Mouse (Mus musculus): ENCODE data around the gene Vgll3. TPM values are rescaled to one million over a fixed set of nuclear protein-coding genes. Genes with fewer than 3 reads are reported as not detected.

Vgll3 gene
- polyA plus RNA-seq (2015; fragmentation: Nextera tagmentation; extraction: Ambion mirVana) = 26.4 and 27.0 TPM in 2 replicates

DNA sequence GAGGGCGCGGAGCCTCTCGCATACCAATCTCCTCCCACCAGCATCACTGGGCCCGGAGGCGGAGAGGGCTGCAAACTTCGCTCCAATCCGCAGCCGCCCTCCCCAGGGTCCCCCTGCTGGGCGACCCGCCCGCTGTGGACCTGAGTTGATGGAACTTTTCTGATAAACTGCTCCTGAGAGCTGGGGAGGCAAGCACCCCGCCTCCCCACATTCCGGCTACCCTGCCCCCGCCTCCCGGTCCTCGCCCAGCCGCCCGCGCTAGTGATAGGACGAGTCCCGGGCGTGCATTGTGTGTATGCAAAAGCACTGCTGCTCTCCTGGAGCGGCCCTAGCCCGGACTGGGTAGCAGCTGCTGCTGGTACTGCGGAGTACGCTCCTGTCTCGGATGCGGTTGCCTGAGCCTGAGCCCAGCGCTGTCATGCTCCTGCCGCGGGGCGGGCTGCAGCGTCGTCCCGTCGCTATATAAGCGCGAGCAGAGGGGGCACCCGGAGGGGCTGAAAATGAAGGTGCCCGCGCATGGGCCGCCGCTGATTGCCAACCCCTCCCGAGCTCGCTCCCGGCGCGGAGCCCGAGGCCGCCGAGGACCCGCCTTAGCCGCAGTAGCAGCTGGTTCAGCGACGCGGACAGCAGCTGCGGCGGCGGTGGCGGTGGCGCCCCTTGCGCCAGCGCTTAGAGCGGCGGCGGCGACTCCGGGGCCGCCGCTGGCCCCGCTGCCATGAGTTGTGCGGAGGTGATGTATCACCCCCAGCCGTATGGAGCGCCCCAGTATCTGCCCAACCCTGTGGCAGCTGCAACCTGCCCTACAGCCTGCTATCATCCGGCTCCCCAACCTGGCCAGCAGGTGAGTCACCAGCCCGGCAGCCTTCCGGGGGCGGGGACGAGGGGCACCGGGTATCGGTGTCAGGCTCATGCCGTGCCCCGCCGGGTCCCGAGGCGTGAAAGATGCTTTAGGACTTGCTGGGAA is at the start of gene Vgll3:
Gene Vgll3, plus strand, starts transcription at position 340 of the 964 bp plus-strand sequence.
- peak; percentile 91 for ATAC-seq (ENCODE audit: insufficient number of reproducible peaks, low FRiP score, low TSS enrichment, low read depth)
- WGBS = under 1% methylated on average over 82 of the region's 86 CpGs

DNA sequence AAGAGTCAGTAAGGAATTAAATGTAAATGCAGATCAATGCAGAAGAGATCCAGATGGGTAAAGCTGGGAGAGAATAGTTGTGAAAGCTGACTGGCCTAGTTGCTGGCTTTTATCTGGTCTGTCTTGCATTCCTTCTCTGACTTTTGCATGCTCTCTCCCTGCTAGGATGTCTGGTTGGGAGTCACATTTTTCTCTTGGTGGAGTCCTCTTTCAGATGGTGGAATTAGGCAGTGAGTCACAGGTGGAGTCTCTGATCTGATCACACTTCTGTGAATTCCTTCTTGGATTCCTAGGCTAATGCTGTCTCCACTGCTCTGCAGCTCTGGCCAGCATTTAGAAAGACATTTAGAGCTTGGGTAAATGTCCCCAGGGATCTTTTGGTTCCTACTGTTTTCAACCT is 49.1 kb upstream of the Vgll3 start:
- no peak overlapping the region for H3K4me2 ChIP-seq
- H3K9ac ChIP-seq = no peak overlapping the region
- H3K4me3 ChIP-seq = no peak overlapping the region
- H3K36me3 ChIP-seq = no peaks in the 10 kb centered on the region
- ATAC-seq (ENCODE audit: insufficient number of reproducible peaks, low FRiP score, low TSS enrichment, low read depth) = no peak
- no peaks in the 10 kb centered on the region for H3K4me1 ChIP-seq
- H3K27ac ChIP-seq = no peak overlapping the region
- no peaks in the 10 kb centered on the region for H3K9me3 ChIP-seq
- H3K27me3 ChIP-seq = no peaks in the 10 kb centered on the region

More for the DNA sequence above, at the start of gene Vgll3:
- H3K4me2 ChIP-seq = peak within 1 kb of the TSS; percentile 91
- H3K36me3 ChIP-seq = no peaks in the 10 kb centered on the region
- peak within 1 kb of the TSS; percentile 65 for H3K9ac ChIP-seq
- peak within 1 kb of the TSS; percentile 89 for H3K27ac ChIP-seq
- H3K4me1 ChIP-seq = peaks cover 3% of the 10 kb centered on the region; the same call in 1 of the 2 replicates
- no peaks in the 10 kb centered on the region for H3K27me3 ChIP-seq
- H3K4me3 ChIP-seq = peak within 1 kb of the TSS; percentile 76
- H3K9me3 ChIP-seq = no peaks in the 10 kb centered on the region

DNA sequence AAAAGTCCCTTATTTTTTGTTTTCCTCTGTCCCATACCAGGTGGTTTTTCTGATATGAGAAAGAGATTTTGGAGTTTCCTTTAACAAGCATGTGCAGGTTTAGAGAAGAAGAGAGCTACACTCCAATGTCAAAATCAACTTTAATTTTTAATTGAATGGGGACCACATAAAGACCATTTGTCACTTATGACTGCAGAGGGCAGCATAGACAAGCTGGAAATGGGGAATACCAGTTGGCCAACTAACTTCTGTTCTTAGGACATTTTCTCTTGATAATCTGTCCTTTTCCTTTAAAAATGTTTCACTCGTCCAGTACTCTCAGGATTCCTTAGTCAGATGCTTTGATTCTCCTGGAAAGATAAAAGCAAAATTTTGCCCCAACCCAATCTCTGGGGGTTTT is 29.1 kb upstream of the Vgll3 start:
- Histone ChIP-seq H3K4me1 (no peaks in the 10 kb centered on the region), H3K4me2 (no peak overlapping the region), H3K36me3 (no peaks in the 10 kb centered on the region), H3K4me3 (no peak overlapping the region), H3K9me3 (no peaks in the 10 kb centered on the region), H3K27ac (no peak overlapping the region), H3K9ac (no peak overlapping the region), H3K27me3 (no peaks in the 10 kb centered on the region)
- no peak for ATAC-seq (ENCODE audit: insufficient number of reproducible peaks, low FRiP score, low TSS enrichment, low read depth)
- 33% methylated on average over 1 of the region's 1 CpGs for WGBS

DNA sequence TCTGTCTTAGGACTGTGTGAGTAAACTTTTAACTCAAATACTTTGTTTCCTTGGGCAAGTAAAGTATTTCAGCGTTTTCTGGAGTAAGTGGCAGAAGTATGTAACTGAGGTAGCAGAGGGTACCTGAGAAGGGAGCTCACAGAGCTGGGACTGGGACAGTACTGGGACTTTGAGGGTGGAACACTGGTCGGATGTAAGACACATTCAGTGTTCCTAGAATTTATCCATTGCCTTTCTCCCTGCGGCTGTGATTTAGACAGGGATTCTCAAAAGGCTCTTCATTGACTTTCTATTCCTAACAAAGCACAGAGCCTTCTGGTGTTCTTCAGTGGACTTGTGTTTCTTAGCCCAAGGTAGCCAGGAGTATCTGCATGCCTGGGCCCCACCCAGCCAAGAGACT is 1.0 kb downstream of the Vgll3 start:
- peak overlapping the region; percentile 65; the same call in 1 of the 2 replicates for H3K9ac ChIP-seq
- H3K27me3 ChIP-seq = no peaks in the 10 kb centered on the region
- peaks cover 3% of the 10 kb centered on the region; the same call in 1 of the 2 replicates for H3K4me1 ChIP-seq
- no peaks in the 10 kb centered on the region for H3K36me3 ChIP-seq
- H3K4me2 ChIP-seq = peak overlapping the region; percentile 91
- no peaks in the 10 kb centered on the region for H3K9me3 ChIP-seq
- WGBS = 16% methylated on average over 3 of the region's 3 CpGs
- H3K27ac ChIP-seq = peak overlapping the region; percentile 89
- ATAC-seq (ENCODE audit: insufficient number of reproducible peaks, low FRiP score, low TSS enrichment, low read depth) = no peak
- peak overlapping the region; percentile 76 for H3K4me3 ChIP-seq

DNA sequence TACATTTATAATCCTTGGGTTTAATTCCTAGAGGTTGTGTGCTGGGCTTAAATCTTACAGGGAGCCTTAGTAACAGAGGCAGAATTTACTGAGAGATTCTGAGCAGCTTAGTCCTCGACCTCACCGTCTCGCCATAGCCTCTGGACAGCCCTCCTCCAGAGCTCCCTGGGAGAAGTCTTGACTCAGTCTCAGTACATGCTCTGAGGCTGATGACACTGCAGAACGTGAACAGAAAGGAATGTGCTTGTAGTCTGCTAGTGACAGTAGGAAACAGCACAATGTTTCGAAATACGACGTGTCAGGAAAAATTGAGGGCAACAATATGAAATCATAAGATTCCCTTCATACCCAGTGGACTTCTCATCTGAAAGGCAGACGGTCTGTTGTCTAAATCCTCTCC is 3.7 kb downstream of the Vgll3 start:
- no peaks in the 10 kb centered on the region for H3K36me3 ChIP-seq
- H3K27me3 ChIP-seq = no peaks in the 10 kb centered on the region
- H3K4me2 ChIP-seq = no peak overlapping the region
- no peak overlapping the region for H3K9ac ChIP-seq
- H3K9me3 ChIP-seq = no peaks in the 10 kb centered on the region
- no peak for ATAC-seq (ENCODE audit: insufficient number of reproducible peaks, low FRiP score, low TSS enrichment, low read depth)
- H3K27ac ChIP-seq = no peak overlapping the region
- no peak overlapping the region for H3K4me3 ChIP-seq
- 54% methylated on average over 8 of the region's 8 CpGs for WGBS
- H3K4me1 ChIP-seq = peaks cover 3% of the 10 kb centered on the region; the same call in 1 of the 2 replicates

DNA sequence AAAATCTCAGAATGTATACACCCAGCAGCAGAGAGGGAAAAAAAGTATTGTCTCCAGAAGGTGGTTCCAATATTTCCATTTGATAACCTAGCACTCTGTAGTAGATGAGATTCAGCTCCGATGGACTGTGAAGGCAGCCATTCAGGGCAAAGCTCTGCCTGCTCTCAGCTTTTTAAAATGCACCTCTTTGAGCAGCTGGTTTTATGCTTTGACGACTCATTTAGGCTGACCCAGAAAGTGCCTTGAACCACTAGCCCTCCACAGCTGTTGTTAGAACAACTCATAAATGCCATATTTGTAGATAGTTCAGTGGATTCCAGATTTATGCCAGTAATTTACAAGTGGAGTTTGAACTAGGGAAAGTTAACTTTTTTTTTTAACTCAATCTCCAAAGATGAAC is 5.7 kb downstream of the Vgll3 start:
- no peaks in the 10 kb centered on the region; the same call in 1 of the 2 replicates for H3K4me1 ChIP-seq
- ATAC-seq (ENCODE audit: insufficient number of reproducible peaks, low FRiP score, low TSS enrichment, low read depth) = no peak
- H3K4me3 ChIP-seq = no peak overlapping the region
- no peaks in the 10 kb centered on the region for H3K9me3 ChIP-seq
- no peaks in the 10 kb centered on the region for H3K36me3 ChIP-seq
- no peak overlapping the region for H3K9ac ChIP-seq
- H3K27me3 ChIP-seq = no peaks in the 10 kb centered on the region
- no peak overlapping the region for H3K27ac ChIP-seq
- 52% methylated on average over 2 of the region's 2 CpGs for WGBS
- H3K4me2 ChIP-seq = no peak overlapping the region

DNA sequence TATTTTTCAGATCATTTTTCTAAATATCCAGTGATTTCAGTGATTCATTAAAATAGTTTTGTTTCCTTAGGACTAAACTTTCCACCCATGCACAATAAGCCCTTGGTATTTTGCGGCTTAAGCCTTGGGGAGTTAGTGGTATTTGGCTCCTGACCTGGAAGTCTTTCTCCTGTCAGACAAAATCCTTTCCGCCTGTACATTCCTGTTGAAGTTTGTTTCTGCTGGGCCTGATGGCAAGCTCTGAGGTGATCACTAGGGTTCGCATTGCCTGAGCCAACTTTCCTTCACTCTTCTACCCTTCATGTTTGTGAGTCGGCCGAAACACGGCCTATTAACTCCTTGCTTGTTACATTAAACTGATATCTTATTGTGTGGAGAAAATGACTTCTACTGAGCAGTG is 8.7 kb downstream of the Vgll3 start:
- no peak overlapping the region for H3K9ac ChIP-seq
- no peak overlapping the region for H3K4me2 ChIP-seq
- H3K9me3 ChIP-seq = no peaks in the 10 kb centered on the region
- no peaks in the 10 kb centered on the region for H3K27me3 ChIP-seq
- ATAC-seq (ENCODE audit: insufficient number of reproducible peaks, low FRiP score, low TSS enrichment, low read depth) = no peak
- H3K4me1 ChIP-seq = no peaks in the 10 kb centered on the region
- no peak overlapping the region for H3K27ac ChIP-seq
- no peaks in the 10 kb centered on the region for H3K36me3 ChIP-seq
- H3K4me3 ChIP-seq = no peak overlapping the region
- 73% methylated on average over 6 of the region's 6 CpGs for WGBS

DNA sequence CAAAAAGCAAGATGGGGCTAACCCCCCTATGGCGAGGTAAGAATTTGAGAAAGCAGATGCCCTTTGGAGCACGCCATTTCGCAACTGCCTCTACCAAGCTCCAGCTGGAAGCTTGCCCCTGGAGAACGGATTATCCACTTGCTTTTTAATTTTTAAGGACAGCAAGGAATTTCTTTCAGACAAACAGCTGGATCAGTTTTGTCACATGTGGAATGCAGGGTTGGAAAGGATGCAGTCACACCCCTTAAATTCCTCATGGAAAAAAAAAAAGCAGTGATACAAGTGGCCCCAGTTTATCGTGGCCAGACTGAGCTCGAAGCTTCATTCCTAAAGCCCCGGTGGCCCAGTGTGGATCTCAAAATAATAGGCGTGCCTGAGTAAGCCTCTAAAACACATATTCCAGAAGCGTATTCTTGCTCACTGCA is 13.1 kb downstream of the Vgll3 start:
- no peak for ATAC-seq (ENCODE audit: insufficient number of reproducible peaks, low FRiP score, low TSS enrichment, low read depth)
- WGBS = 44% methylated on average over 9 of the region's 9 CpGs
- Histone ChIP-seq H3K9me3 (no peaks in the 10 kb centered on the region), H3K27me3 (no peaks in the 10 kb centered on the region), H3K4me1 (no peaks in the 10 kb centered on the region), H3K4me3 (no peak overlapping the region), H3K9ac (no peak overlapping the region), H3K4me2 (no peak overlapping the region), H3K36me3 (no peaks in the 10 kb centered on the region), H3K27ac (no peak overlapping the region)

DNA sequence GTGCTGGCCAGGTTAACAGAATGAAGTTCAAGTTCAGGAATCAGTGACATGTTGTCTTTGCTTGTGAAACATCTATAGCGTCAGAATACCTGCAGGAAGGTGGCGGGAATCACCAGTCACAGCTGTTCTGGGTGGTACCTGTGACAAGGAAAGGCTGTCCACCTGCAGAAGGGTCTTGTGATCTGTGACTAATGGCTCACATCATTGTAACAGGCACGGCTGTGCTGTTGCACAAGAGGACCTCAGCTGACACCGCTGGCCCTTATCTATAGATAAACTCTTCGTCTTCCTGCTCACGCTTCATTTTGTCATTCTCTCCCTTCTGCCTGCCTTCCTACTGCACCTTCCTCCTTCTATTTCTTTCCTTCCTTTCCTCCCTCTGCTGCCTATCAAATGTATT is 14.0 kb downstream of the Vgll3 start:
- no peak overlapping the region for H3K9ac ChIP-seq
- H3K27me3 ChIP-seq = no peaks in the 10 kb centered on the region
- 89% methylated on average over 6 of the region's 6 CpGs for WGBS
- no peaks in the 10 kb centered on the region for H3K36me3 ChIP-seq
- H3K9me3 ChIP-seq = no peaks in the 10 kb centered on the region
- H3K4me2 ChIP-seq = no peak overlapping the region
- no peak overlapping the region for H3K27ac ChIP-seq
- no peaks in the 10 kb centered on the region for H3K4me1 ChIP-seq
- no peak overlapping the region for H3K4me3 ChIP-seq
- ATAC-seq (ENCODE audit: insufficient number of reproducible peaks, low FRiP score, low TSS enrichment, low read depth) = no peak

DNA sequence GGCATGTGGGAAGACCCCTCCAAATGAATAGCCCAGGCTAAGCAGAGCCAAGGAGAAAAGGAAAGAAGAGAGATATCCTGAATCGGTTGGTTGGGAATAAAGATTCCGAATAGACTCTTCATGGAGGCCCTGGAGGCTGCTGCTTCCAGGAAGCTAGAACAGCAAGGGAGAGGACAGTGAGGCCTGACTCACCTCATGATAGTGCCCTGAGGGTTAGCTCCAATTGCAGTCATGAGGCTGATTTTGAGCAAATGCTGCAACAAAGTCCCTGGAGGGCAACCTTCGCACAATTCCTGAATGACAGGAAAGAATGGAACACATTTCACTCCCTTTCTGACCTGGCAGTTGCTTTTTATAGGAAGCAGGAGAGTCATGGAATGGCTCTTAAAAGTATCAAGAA is 19.7 kb downstream of the Vgll3 start:
- Histone ChIP-seq H3K36me3 (0 out of 2 replicates have a peak, but pooled peaks cover 4% of the 10 kb centered on the region), H3K9me3 (no peaks in the 10 kb centered on the region), H3K27me3 (no peaks in the 10 kb centered on the region), H3K9ac (no peak overlapping the region), H3K4me3 (no peak overlapping the region), H3K4me1 (0 out of 2 replicates have a peak, but pooled peaks cover 3% of the 10 kb centered on the region), H3K4me2 (no peak overlapping the region), H3K27ac (no peak overlapping the region)
- no peak for ATAC-seq (ENCODE audit: insufficient number of reproducible peaks, low FRiP score, low TSS enrichment, low read depth)
- 45% methylated on average over 3 of the region's 3 CpGs for WGBS

DNA sequence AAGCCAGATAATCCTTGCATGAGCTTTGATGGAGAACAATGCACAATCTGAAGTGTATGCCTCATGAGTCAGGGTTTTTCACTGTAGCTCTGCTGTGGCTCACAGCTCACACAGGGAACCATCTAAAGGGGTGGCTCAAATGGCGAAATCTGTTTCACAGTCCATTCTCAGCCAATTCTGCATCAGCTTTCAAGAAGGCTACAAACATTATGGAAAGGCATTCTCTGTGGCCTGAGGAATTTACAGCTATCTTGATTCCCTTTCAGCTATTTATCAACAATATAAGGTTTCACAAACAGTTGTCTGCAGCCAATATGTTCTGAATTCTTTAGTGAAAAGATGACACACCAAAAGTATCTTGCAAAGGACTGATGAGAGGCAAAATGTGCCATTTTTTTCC is 35.1 kb downstream of the Vgll3 start:
- Histone ChIP-seq H3K27me3 (no peaks in the 10 kb centered on the region), H3K4me3 (no peak overlapping the region), H3K36me3 (no peaks in the 10 kb centered on the region), H3K9ac (no peak overlapping the region), H3K9me3 (no peaks in the 10 kb centered on the region), H3K4me2 (no peak overlapping the region), H3K4me1 (no peaks in the 10 kb centered on the region), H3K27ac (no peak overlapping the region)
- no peak for ATAC-seq (ENCODE audit: insufficient number of reproducible peaks, low FRiP score, low TSS enrichment, low read depth)
- 57% methylated on average over 1 of the region's 1 CpGs for WGBS

DNA sequence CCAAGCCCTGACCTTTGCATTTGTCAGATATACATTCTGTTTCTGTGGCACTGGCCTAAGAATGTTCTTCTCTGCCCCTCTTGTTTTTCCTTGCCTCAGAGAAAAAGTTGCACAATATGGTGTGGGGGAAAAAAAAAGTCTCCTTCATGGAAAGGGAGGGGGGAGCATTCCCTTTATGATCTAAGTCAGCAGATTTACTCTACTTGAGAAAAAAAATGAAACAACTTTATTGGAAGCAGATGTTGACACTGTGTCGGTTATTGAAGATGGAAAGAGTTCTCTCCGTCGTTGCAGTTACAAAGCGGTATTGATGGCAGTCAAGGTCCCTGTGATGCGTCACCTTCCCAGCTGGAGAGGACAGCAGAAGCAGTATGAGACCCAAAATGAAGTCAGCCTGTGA is 49.4 kb downstream of the Vgll3 start:
- Histone ChIP-seq H3K36me3 (no peaks in the 10 kb centered on the region), H3K4me1 (no peaks in the 10 kb centered on the region), H3K4me3 (no peak overlapping the region), H3K9ac (no peak overlapping the region), H3K4me2 (no peak overlapping the region), H3K27me3 (no peaks in the 10 kb centered on the region), H3K9me3 (no peaks in the 10 kb centered on the region), H3K27ac (no peak overlapping the region)
- 22% methylated on average over 5 of the region's 5 CpGs for WGBS
- no peak for ATAC-seq (ENCODE audit: insufficient number of reproducible peaks, low FRiP score, low TSS enrichment, low read depth)

Measured in limb, embryonic 15.5 days (tissue).